Mouse (Mus musculus): ENCODE measurements around the gene Ctla4.

Ctla4 gene

GRCm38 (mm10) chr1:60959246-60959645, 72.4 kb downstream of the Ctla4 start:
- in situ Hi-C loops (cut with MboI, MseI): loop anchor here (5.0 kb wide), 1 partner anchor 72 kb away; the partner anchor contains the start of gene Ctla4

- in situ Hi-C loops (cut with MboI, MseI): loop anchor here (10.0 kb wide), 1 partner anchor 426 kb away; no protein-coding TSS in a partner anchor
These were observed 73.7 kb downstream of the Ctla4 start for GRCm38 (mm10) chr1:60960451-60960850.

- in situ Hi-C loops (cut with MboI, MseI): loop anchor here (10.0 kb wide), 1 partner anchor 426 kb away; no protein-coding TSS in a partner anchor
These were observed 74.3 kb downstream of the Ctla4 start for GRCm38 (mm10) chr1:60961080-60961479.

- in situ Hi-C loops (cut with MboI, MseI): loop anchor here (10.0 kb wide), 1 partner anchor 427 kb away; no protein-coding TSS in a partner anchor
These were observed 75.3 kb downstream of the Ctla4 start for GRCm38 (mm10) chr1:60962095-60962494.

Measured in regulatory T cell (primary cell).